Mouse (Mus musculus) effector memory CD4-positive, alpha-beta T cell, adult 5 months (primary cell): ENCODE results near the gene Gclm. TPM values are rescaled to one million over a fixed set of nuclear protein-coding genes. Genes with fewer than 3 reads are reported as not detected.

Source experiments
- polyA plus RNA-seq: library from polyadenylated mRNA; unstranded; fragments of 100-300 nt; shearing (Covaris generic); gene quantifications from one replicate; pipeline ENCODE4 v1.2.1, GENCODE M21; 2017

The Gclm gene
- polyA plus RNA-seq = 55.4 TPM

DNA sequence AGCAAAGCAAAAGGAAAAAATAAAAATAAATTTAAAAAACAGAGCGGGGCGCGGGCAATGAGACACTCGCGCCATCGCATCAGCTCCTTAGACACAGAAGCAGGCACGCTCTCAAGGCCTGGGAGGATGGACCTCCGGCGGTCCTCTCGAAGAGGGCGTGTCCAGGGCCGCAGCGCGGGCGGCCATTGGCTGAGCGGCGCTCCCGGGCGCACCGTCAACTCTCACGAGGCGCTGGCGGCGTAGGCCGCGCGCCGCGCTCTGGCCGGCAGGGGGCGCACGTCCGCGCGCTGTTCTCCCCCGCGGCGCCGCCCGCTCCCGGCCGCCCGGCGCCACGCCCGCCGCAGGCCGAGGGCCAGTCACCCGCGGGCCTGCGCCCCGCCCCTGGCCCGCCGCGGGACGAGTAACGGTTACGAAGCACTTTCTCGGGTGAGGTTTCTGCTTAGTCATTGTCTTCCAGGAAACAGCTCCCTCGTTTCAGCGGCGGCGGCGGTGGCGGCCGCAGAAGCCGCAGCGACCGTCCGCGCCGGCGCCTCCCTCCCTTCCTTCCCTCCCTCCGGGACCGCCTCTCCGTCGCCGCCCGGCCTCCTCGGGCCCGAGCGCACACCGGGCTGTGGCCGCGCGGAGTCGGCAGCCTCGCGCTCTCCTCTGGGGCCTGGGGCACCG is at the start of gene Gclm:
Gene Gclm, plus strand, starts transcription at position 343 of the 663 bp plus-strand sequence.

DNA sequence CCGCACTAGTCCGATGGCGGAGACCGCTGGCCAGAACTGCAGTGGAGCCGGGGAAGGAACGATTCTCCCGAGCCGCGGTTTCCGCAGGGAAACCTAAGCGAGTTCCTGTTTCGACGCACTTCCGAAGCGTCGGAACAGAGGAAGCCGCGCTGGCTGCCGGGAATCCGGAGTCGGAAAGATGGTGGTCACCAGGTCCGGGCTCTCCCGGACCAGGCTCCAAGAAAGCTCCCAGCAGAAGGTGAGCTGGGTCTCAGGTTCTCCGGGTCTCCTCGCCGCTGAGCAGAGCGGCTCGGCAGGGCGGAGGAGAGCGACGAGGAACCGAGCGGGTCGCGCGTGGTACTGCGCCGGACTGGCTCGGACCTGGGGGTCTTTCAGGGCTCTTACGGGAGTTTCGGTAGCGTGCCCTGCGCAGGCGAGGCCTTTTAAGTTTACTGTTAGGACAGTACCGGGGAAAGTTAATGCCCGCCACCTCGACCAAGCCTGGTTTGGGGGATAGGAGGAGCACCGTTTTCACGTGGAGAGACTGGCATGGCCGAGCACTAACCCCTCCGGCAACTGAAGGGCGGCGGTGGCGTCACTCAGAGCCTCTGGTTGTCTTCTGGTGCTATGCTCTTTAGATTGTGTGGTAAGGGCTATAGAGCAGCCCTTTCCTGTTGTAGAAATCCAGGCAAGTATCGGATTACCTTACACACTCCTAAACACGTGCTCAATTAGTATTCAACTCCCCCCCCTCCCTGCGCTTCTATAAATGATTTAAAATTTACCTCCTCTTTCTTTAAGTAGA is 29.1 kb downstream of the Gclm start, which contains the start of gene Dnttip2:
Gene Dnttip2, plus strand, starts transcription at position 148 of the 784 bp plus-strand sequence.

DNA sequence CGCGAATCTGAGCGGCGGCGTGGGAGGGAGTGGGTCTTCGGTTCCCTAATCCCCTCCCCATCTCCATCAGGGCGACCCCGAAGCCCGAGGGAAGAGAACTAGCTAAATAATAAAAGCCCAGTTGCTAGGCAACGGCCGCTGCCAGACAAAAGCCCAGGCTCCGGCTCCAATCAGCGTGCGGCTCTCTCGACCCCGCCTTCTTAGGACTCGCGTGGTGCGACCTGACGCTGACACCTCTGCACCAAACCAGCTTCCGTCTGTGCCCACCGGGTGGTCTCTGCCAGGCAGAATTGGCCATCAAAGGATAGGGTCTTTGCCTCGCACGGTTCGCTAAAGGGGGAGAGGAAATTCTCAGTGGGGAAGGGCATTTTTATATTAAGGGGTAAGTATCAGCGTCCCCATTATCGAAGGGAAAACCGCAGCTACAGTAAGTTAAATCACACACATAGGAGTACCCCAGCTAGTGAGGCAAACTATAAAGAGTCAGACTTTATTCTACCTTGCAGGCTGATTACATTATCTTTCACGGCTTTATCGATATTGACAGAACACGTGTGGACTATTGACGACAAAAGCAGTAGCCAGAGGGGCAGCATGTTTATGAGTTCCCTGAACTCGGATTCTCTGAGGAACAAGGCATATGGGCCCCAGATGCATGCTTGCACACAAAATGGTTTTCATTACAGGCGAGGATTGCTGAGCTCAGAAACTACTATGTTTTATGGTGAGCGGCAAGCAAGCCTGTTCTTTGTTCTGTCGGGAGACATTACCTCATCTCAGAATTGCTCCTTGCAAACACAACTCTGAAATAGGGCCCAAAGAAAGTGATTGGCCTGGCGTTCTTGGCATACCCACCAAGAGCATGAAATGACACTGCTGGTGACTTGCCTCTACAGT is 48.8 kb downstream of the Gclm start, which contains the start of gene Bcar3:
Gene Bcar3, plus strand, starts transcription at position 183 of the 897 bp plus-strand sequence.

Other genes starting within 250 kb of the Gclm start
- gene Abca4, start 201.1 kb upstream of the Gclm start, polyA plus RNA-seq = not detected
- 100 TPM for gene Dnttip2, start 28.8 kb downstream of the Gclm start, polyA plus RNA-seq
- gene Bcar3, start 48.6 kb downstream of the Gclm start, polyA plus RNA-seq = 0.24 TPM